Mouse (Mus musculus) liver, embryonic 14.5 days (tissue): ENCODE results near the gene Rbpms2. TPM values are rescaled to one million over a fixed set of nuclear protein-coding genes. Genes with fewer than 3 reads are reported as not detected.

Experiments
- ATAC-seq: fragments of 200-750 bp; cut with Nextera tagmentation; 2 replicates; pipeline ENCODE4 v1.8.0; 2017; ENCODE audit warnings: moderate number of reproducible peaks, mild to moderate bottlenecking, moderate library complexity; ENCODE audit not compliant: insufficient read depth
- DNase-seq, 3 experiments: peaks; one replicate each; pipeline ENCODE4 v3.0.0-alpha.2; 2012 to 2013; ENCODE audit warnings: low read depth in 3 of 3, low spot score in 3 of 3
- H3K27ac ChIP-seq: fragments of 300-500 bp; sonication (generic); 2 replicates; pipeline ENCODE4 v1.5.1; 2014; ENCODE audit warnings: moderate library complexity, mild to moderate bottlenecking, control low read depth, inconsistent platforms
- H3K27me3 ChIP-seq: fragments of 300-500 bp; sonication (generic); 2 replicates; pipeline ENCODE4 v1.6.1; 2014; ENCODE audit warnings: mild to moderate bottlenecking, low read length, moderate library complexity; ENCODE audit not compliant: control insufficient read depth, insufficient read depth
- H3K36me3 ChIP-seq: fragments of 300-500 bp; sonication (generic); replicated peaks from 2 replicates; pipeline ENCODE4 v1.6.1; 2014; ENCODE audit warnings: low read depth; ENCODE audit not compliant: control insufficient read depth, insufficient read depth
- H3K4me1 ChIP-seq, 2 experiments: fragments of 200-500 bp in 1 of 2; fragments of 300-500 bp in 1 of 2; sonication (generic) in 1 of 2; replicated peaks; 2 replicates each; pipeline ENCODE4 v1.6.1; 2012 to 2014; ENCODE audit warnings: antibody characterized with exemption in 1 of 2, inconsistent platforms in 1 of 2, low read length in 1 of 2; ENCODE audit not compliant: control insufficient read depth in 2 of 2, insufficient read depth in 2 of 2
- H3K4me2 ChIP-seq: fragments of 300-500 bp; sonication (generic); 2 replicates; pipeline ENCODE4 v1.6.1; 2014; ENCODE audit warnings: low read depth, mild to moderate bottlenecking, control low read depth, moderate library complexity
- H3K4me3 ChIP-seq, 2 experiments: fragments of 200-500 bp in 1 of 2; fragments of 300-500 bp in 1 of 2; sonication (generic) in 1 of 2; 2 replicates each; pipeline ENCODE4 v1.5.1; 2012 to 2014; ENCODE audit warnings: low read depth in 2 of 2, low read length in 2 of 2, mild to moderate bottlenecking in 2 of 2, control low read depth in 1 of 2, inconsistent platforms in 1 of 2, moderate library complexity in 1 of 2; ENCODE audit not compliant: insufficient read depth in 1 of 2
- H3K9ac ChIP-seq: fragments of 300-500 bp; sonication (generic); replicated peaks from 2 replicates; pipeline ENCODE4 v1.6.1; 2014; ENCODE audit warnings: mild to moderate bottlenecking, control low read depth, moderate library complexity
- H3K9me3 ChIP-seq: fragments of 300-500 bp; sonication (generic); 2 replicates; pipeline ENCODE4 v1.6.1; 2016; ENCODE audit warnings: low read length, mixed read lengths; ENCODE audit not compliant: control insufficient read depth
- CTCF ChIP-seq: IDR thresholded peaks from 2 replicates; pipeline ENCODE4 v1.5.1; 2016; ENCODE audit warnings: antibody characterized with exemption, low read depth, control low read depth
- EP300 ChIP-seq: IDR thresholded peaks from 2 replicates; pipeline ENCODE4 v1.6.1; 2016; ENCODE audit warnings: antibody characterized with exemption, low read depth
- WGBS: fragments of 180-500 bp; shearing (Covaris S2); extraction: QIAGEN DNeasy Blood & Tissue Kit; methylation state at CpG from one replicate; pipeline ENCODE4 v1.1.7; 2014; ENCODE audit not compliant: insufficient replicate concordance; 5-methylcytosine and 5-hydroxymethylcytosine counted together
- polyA plus RNA-seq, 2 experiments: library from polyadenylated mRNA; depleted of rRNA in 1 of 2; stranded (reverse) in 1 of 2; unstranded in 1 of 2; fragments of >200 nt; fragmentation: Nextera tagmentation in 1 of 2; extraction: Ambion mirVana in 1 of 2; gene quantifications; 2 replicates each; pipeline versions ENCODE4 v1.2.1 to v1.2.3; 2012 to 2014

Gene Rbpms2
- polyA plus RNA-seq, 2 experiments = 8.9 to 11.9 TPM

- no peaks in the 10 kb centered on the region for H3K27me3 ChIP-seq
- no peak overlapping the region for H3K9ac ChIP-seq
- no peak overlapping the region for H3K4me2 ChIP-seq
- DNase-seq (no peak), ATAC-seq (no peak)
- no peaks in the 10 kb centered on the region for H3K9me3 ChIP-seq
- H3K4me3 ChIP-seq = no peak overlapping the region
- TF ChIP-seq EP300 = no peak
- TF ChIP-seq CTCF = no peak
- WGBS = 86% methylated on average over 9 of the region's 9 CpGs
- peaks cover 7% of the 10 kb centered on the region in 2 experiments for H3K4me1 ChIP-seq
- H3K36me3 ChIP-seq = peaks cover 63% of the 10 kb centered on the region
- no peak overlapping the region for H3K27ac ChIP-seq
These were observed 35.9 kb upstream of the Rbpms2 start for GRCm38 (mm10) chr9:65593596-65593995.

GRCm38 (mm10) chr9:65598765-65599249 is 30.6 kb upstream of the Rbpms2 start:
- peak overlapping the region; percentile 22 for H3K4me2 ChIP-seq
- H3K27ac ChIP-seq = no peak overlapping the region
- no peaks in the 10 kb centered on the region for H3K27me3 ChIP-seq
- ATAC-seq = no peak
- no peak overlapping the region for H3K9ac ChIP-seq
- H3K36me3 ChIP-seq = peaks cover 20% of the 10 kb centered on the region
- DNase-seq = no peak
- no peaks in the 10 kb centered on the region for H3K9me3 ChIP-seq
- no peaks in the 10 kb centered on the region for H3K4me1 ChIP-seq
- 37% methylated on average over 9 of the region's 11 CpGs for WGBS
- TF ChIP-seq CTCF (peak; percentile 61), EP300 (no peak)
- no peak overlapping the region for H3K4me3 ChIP-seq

- DNase-seq (no peak), ATAC-seq (no peak)
- Histone ChIP-seq H3K9ac (no peak overlapping the region), H3K36me3 (no peaks in the 10 kb centered on the region), H3K27me3 (no peaks in the 10 kb centered on the region), H3K9me3 (no peaks in the 10 kb centered on the region), H3K4me2 (no peak overlapping the region), H3K4me3 (no peak overlapping the region), H3K4me1 (no peaks in the 10 kb centered on the region), H3K27ac (no peak overlapping the region)
- 40% methylated on average over 2 of the region's 2 CpGs for WGBS
- TF ChIP-seq EP300 (no peak), CTCF (no peak)
These were observed 28.5 kb upstream of the Rbpms2 start for GRCm38 (mm10) chr9:65600951-65601350.

- no peak overlapping the region for H3K27ac ChIP-seq
- H3K4me3 ChIP-seq = no peak overlapping the region
- H3K9ac ChIP-seq = no peak overlapping the region
- 53% methylated on average over 8 of the region's 8 CpGs for WGBS
- H3K4me1 ChIP-seq = no peaks in the 10 kb centered on the region
- DNase-seq (no peak), ATAC-seq (no peak)
- no peak overlapping the region for H3K4me2 ChIP-seq
- no peaks in the 10 kb centered on the region for H3K9me3 ChIP-seq
- no peaks in the 10 kb centered on the region for H3K27me3 ChIP-seq
- H3K36me3 ChIP-seq = no peaks in the 10 kb centered on the region
- TF ChIP-seq EP300 (no peak), CTCF (peak; percentile 62)
These were observed 25.9 kb upstream of the Rbpms2 start for GRCm38 (mm10) chr9:65603401-65604102.

- Histone ChIP-seq H3K9me3 (no peaks in the 10 kb centered on the region), H3K4me1 (no peaks in the 10 kb centered on the region), H3K27ac (no peak overlapping the region), H3K27me3 (no peaks in the 10 kb centered on the region), H3K4me3 (no peak overlapping the region), H3K4me2 (peak overlapping the region; percentile 19; the same call in 1 of the 2 replicates), H3K36me3 (no peaks in the 10 kb centered on the region), H3K9ac (no peak overlapping the region)
- TF ChIP-seq CTCF (peak; percentile 82), EP300 (no peak)
- WGBS = 7% methylated on average over 9 of the region's 9 CpGs
- ATAC-seq (peak; percentile 47; the same call in 1 of the 2 replicates), DNase-seq (peak; percentile 61 to 69 (median 62))
These were observed 23.8 kb upstream of the Rbpms2 start for GRCm38 (mm10) chr9:65605471-65606136.
